Mouse (Mus musculus): Measurements from ENCODE around the gene Mphosph8.

Mphosph8 gene

DNA sequence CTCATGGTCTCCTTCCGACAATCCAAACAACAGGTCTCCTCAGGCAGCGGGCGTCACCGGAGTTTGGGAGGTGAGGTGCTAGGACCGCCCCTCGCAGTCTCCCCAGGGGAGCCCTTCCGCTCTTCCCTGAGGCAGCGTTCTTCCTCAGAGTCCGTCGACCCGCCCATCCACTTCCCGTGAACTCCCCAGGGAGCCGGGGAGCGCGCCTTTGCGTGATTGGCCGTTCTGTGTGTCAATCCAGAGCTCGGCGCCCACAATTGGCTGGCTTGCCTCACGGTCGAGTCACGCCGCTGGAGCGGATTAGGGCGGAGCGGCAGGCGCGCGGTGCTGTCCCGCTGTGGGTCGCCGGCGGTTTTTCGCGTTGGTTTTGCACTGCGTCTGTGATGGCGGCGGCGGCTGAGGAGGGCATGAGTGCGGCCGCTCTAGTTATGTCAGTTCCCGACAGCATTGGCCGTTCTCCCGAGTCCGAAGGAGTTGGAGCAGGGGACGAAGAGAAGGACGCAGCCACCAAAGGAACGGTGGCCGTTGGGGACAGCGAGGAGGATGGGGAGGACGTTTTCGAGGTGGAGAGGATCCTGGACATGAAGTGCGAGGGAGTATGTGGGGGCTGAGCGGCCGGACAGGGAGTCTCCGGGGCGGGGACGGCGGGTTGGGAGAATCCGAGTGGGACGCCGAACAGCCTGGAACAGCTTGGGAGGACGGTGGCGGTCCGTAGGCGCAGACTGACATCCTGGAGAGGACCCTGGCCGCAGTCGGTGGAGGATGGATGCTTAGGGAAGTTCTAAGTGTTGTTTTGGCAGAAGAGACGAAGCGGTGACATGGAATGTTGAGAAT is at the start of gene Mphosph8:
Gene Mphosph8, plus strand, starts transcription at position 280 of the 834 bp plus-strand sequence.
- DNase-seq (ENCODE audit: low spot score in 2 of 2), result peak; percentile 99

DNA sequence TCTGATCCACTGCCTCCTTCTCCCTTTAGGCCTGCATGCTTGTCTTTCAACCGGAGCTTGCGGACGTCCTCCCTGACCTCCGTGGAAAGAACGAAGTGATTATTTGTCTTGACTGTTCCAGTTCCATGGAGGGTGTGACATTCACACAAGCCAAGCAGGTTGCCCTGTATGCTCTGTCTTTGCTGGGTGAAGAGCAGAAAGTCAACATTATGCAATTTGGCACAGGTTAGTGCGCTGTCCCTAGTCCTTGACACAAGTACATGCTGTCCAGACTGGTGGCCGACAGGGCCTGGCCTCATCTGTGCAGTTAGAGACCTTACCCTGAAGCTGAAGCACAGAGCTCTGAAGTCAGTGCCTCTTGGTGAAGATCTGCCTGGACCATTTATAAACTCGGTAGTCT is 47.6 kb upstream of the Mphosph8 start:
- DNase-seq (ENCODE audit: low spot score in 2 of 2), result no peak

DNA sequence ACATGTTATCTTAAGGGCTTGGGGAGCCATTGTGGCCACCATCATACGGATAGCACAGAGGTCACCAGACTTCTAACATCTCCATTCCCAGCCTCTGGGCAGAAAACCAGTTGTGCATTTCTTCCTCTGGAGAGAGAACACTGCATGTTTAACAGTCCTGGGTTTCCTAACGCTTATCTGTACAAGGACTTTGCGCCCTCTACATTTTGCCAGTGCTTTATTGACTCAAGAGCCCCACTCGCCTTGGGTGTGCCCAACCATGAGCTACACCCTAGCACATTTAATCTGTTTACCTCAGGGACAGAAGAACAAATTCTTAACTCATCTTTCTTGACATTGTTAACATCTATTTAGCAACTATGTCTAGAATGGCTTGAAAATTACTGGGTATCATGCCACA is 41.8 kb upstream of the Mphosph8 start:
- no peak for DNase-seq (ENCODE audit: low spot score in 2 of 2)

DNA sequence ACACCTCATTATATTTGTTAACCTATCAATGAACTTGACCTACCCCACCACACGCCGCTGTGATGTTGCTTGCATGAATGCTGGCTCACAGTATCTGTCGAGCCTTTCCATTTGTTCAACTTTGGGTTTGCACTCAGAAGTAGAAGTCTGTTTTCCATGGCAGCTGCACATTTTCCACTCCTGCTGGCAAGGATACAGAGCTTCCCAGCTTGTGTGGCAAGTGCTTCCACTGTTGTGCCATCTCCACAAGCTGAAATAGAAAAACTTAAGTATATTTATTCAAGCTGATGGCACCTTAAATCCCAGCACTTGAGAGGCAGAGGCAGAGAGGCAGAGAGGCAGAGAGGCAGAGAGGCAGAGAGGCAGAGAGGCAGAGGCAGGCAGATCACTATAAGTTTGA is 39.7 kb upstream of the Mphosph8 start:
- DNase-seq (ENCODE audit: low spot score in 2 of 2), result no peak

DNA sequence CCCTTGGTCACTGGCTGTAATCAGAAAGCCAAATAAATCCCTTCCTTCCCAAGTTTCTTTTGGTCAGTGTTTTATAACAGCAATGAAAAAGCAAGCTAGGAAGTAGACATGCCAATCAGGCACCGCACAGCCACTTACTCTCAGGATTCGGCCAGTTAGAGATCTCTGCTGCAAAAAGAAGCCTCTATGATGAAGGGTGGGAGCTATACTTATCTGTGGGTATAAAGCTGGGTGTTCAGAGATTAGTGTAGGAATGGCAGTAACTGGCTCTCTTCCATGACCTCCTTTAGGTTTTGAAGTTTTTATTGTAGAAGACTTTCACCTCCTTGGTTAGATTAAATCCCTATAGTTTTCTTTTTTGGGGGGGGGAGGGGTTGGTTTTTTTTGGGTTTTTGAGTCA is 36.9 kb upstream of the Mphosph8 start:
- DNase-seq (ENCODE audit: low spot score in 2 of 2), result no peak

DNA sequence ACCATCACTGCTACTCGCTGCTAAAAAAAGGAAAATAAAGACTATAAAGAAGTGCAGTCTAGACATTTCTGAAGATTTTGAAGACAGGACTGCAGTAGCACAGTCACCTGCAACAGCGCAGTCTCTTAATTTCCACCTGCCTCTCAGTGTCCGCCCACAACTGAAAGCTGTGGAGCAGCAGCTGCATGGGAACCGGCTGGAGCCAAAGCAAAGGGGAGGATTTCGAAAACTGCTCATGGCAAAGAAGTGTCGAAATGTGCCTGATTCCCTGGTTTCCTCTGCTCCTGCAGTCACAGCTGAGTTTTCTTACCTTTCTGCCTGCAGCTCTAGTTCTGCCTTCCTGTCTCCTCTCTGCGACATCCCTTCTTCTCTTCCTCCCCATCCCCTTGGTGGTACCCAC is 20.8 kb upstream of the Mphosph8 start:
- DNase-seq (ENCODE audit: low spot score in 2 of 2), result no peak

DNA sequence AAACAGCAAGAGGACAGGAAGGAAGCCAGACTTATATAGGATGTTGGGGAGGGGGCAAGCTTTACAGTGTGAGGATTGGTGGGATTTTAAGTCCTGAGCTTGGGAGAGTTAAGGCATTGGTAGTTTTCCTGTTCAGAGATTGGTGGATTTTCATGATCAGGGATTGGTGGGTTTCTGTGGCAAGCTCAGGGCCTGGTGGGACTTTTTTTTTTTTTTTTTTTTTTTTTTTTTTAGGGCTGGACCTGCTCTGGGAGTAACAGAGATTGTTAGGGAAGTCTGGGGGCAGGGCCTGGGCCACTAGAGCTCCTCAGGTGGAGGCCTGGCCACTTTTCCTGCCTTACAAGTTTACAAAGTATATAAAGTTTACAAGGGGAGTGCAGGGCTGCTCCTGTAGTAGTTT is 18.6 kb upstream of the Mphosph8 start:
- no peak for DNase-seq (ENCODE audit: low spot score in 2 of 2)

DNA sequence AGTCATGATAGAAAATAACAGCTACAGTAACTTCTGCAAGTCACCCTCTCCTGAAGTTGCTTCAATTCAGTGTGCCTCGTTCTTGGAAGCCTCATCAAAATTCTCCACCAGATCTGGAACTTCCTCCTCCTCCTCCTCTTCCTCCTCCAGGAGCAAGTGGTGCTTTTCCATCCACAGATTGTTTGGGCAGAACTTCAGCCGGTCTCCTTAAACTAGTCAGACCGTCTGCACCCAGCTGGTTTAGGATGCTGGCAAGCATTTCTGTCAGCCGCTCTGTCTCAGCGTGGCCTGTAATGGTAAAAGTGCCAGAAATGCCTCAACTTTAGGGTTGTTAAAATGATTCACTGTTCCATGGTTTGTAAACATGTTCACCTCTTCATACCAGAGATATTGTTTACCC is 2.4 kb upstream of the Mphosph8 start:
- DNase-seq (ENCODE audit: low spot score in 2 of 2), result no peak

DNA sequence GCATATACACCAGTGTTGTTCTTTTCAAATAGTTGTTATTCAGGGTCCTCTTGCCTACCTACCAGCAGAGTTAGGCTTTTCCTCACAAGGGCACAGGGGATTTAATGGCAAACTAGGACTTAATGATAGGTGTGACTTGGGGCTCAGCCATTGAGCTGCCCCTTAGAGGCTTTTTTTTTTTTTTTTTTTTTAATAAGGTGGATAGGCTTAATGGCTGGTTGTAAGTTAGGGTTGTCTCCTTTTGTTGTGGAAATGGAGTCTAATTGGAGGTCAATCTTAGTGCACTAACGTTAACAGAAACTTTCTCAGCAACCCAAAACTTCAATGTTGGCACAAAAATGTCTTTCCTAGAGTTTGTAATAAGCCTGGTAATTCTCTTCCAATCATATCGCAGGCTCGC is 1.1 kb upstream of the Mphosph8 start:
- no peak for DNase-seq (ENCODE audit: low spot score in 2 of 2)

DNA sequence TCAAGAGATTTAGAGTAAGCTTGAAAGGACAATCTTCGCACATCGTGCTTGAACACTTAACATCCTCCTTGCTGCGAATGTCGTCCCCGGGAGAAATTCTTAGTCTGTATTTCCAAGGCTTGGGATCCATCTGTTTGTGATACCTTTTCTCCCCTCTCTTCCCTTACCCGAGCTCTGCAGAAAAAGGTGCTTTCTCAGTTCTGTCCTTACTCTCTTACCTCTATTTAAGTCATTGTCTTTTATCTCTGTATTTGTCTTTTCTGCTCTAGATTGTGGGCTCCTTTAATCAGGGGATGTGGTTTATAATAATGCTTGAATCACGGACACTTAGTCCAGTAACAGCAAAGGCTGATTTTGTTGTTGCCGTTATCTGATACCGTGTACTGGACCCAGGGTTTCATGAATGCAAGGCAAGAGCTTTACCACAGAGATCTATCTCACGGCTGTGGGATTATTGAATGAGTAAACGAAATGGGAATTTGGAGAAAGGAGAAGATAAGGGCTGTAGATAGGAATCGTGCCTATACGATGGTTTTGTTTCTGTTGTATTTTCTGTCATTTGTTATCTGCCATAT is 1.1 kb downstream of the Mphosph8 start:
- no peak for DNase-seq (ENCODE audit: low spot score in 2 of 2)

DNA sequence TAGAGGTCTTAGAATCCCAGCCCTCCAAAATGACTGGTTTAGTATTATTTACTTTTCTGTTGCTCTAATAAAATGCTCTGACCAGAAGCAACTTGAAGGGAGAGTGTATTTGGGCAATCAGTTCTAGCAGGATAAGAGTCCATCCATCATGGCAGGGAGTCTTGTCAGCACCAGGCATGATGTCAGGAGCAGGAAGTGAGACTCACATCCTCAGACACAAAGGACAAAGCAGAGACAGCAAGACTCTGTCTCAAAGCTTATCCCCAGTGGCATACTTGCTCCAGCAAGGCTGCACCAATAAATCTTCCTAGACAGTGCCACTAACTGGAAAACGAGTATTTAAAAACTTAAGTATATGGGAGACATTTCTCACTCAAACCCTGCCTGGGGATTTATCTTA is 17.4 kb downstream of the Mphosph8 start:
- DNase-seq (ENCODE audit: low spot score in 2 of 2), result no peak

DNA sequence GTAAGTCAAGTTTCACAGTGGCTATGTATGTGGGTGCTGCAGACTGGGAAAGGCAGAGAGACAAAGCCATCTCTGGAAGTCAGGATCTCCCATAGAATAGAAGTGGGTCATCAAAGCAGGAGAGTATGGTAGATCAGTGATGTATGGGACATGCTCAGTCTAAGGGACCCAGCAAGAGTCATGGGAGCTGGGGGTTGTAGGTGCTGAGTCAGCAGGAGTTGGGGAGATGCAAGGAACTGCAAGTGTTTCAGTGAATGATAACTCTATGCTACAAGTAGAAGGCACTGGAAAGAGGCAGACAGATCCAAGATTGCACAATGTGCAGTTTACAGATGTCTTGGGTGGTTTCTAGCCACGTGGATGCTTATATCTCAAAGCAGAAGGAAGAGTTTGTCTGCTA is 21.1 kb downstream of the Mphosph8 start:
- DNase-seq (ENCODE audit: low spot score in 2 of 2), result no peak

DNA sequence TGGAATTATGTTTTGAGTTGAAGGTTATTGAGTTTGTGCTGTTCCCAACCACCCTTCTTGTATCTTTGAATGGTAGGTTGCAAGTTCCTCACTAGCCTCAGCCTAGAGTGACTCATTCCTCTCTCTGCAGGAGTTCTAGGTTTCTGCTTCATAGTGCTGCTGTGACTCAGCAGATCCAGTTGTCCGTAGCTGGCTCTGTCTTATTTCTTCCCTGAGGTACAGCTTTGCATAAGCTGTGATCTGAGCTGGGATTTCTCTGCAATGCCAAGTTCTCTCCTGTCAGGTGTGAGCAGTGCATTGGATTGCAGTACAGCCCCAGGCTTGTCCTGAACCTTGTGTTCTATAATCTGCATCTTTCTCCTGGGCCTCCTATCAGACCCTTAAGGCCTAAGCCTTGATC is 21.7 kb downstream of the Mphosph8 start:
- DNase-seq (ENCODE audit: low spot score in 2 of 2), result no peak

DNA sequence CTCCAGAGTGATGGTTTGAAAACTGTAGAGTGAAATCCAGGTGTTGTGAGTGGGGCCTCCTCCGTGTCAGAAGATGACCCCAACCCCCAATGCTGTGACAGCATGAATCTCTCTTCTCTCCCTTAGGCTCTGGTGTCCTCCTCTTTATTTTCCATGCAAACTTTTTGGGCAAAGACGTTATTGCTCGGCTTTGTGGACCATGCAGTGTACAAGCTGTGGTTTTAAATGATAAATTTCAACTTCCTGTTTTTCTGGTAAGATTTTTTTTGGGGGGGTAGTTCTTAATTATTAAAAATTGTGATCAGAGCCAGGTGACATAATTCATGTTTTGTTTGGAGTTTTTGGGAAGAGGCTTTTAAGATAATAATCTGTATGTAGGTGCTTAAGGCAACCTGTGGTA is 27.4 kb downstream of the Mphosph8 start:
- no peak for DNase-seq (ENCODE audit: low spot score in 2 of 2)

DNA sequence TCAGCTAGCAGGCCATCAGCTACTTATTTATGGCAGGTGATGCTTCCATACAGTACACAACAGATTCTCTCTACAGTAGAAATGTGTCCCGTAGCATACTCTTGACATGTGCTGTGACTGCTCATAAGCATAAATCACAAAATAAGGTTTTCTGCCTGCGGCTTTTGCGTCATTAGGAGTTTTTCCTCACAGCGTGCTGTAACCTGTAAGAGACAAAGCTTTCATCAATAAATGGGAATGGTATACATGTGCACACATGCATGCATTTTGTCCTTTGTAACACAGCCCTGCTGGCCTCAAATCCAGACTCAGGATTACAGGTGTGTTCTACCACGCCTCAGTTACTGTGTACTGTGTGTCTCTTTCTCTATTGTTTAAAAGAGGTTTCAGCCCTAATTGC is 29.8 kb downstream of the Mphosph8 start:
- no peak for DNase-seq (ENCODE audit: low spot score in 2 of 2)

DNA sequence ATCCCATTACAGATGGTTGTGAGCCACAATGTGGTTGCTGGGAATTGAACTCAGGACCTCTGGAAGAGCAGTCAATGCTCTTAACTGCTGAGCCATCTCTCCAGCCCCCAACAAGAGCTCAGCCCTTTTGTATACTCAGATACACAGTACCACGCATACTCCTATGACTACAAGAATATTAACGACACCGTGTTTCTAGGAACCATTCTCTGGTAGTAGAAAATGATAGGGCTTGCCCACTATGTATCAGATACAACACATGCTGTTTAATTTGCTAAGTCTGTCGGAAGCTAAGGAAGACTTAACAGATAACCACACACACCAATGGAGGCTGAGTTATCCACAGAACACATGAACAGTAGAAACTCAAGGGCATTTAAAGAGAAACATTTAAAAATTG is 34.6 kb downstream of the Mphosph8 start:
- DNase-seq (ENCODE audit: low spot score in 2 of 2), result peak in 1 of 2 experiments; percentile 20

DNA sequence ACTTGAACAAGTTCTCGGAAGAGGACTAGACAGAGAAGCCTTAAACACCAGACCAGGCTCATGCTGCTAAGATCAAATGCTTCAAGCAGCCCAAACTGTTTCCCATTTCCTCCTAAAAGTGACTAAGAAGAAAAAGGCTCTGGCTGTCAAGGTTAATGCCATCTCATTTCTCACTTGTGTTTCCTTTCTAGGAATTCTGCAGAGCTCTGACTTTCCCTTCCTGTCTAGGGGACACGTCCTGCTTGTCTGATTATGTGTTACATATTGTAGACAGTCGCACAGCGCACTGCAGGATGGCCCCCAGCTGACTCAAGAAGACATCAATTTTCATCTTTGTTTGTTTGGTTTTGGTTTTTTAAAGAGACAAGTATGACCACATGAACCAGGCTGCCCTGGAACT is 37.6 kb downstream of the Mphosph8 start:
- DNase-seq (ENCODE audit: low spot score in 2 of 2), result peak in 1 of 2 experiments; percentile 33

DNA sequence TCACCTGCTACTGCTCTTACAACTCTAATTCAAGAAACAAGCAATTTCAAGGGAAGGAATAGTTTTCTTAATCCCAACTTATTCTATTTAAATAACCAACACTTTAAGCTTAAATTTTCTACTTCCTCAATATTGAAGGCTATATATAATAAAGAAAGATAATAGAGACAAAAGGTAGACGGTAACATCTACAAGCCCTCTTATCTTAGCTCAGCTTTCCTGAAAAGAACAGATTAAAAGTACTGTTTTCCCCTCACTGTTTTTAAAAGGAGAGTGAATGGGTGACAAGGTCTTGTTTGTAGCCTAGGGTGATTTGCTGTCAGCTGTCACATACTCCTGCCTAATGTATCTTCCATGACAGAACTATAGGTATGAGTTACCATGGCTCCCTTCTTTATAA is 58.4 kb downstream of the Mphosph8 start:
- no peak for DNase-seq (ENCODE audit: low spot score in 2 of 2)

DNA sequence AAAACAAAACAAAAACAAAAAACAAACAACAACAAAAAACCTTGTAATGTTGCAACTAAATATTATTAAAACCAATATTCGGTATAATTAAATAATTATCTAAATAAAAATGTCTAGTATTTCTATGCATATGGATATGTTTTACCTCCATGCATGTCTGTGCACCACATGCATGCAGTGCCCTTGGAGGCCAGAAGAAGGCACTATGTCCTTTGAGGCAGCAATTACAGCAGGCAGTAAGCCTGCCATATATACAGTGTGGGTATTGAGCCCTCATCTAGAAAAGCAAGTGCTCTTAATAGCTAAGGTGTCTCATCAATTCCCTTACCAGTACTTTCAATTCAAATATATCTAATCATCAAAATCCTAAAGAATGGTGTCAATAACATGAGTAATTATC is 72.1 kb downstream of the Mphosph8 start:
- no peak for DNase-seq (ENCODE audit: low spot score in 2 of 2)
